ENCODE assay signal across 18 mouse cellular contexts in genomic region chr4:134068793-134069580, GRCm38 (mm10). TPM values are rescaled to one million over a fixed set of nuclear protein-coding genes. Genes with fewer than 3 reads are reported as not detected.
"Had no signal": no experiment of that assay in that cellular context is flagged by ENCODE, and none has a peak within 500 bp of the region (broad histone marks: within the 10 kb centered on the region; RNA-seq: fewer than 3 reads in every experiment).

No protein-coding gene starts in this region.

- H3K36me3 ChIP-seq: limb, embryonic 13.5 days; midbrain, embryonic 12.5 days had no signal

- H3K4me1 ChIP-seq: limb, embryonic 13.5 days; midbrain, embryonic 12.5 days had no signal

- H3K9ac ChIP-seq: limb, embryonic 13.5 days; liver, embryonic 14.5 days; midbrain, embryonic 12.5 days had no signal

- DNase-seq: kidney, adult 9 months; kidney, postnatal 4 days; left cerebral cortex, postnatal 4 days; lung, adult 18-20 months; right cerebral cortex, postnatal 25 days; spleen, adult 18-20 months; thymus, adult 2 months; thymus, postnatal 25 days had no signal

- H3K9me3 ChIP-seq: limb, embryonic 13.5 days; midbrain, embryonic 12.5 days had no signal

- H3K27ac ChIP-seq: kidney, postnatal 0 days; layer of hippocampus, adult 2 months; limb, embryonic 13.5 days; liver, embryonic 14.5 days; midbrain, embryonic 12.5 days had no signal

- H3K4me3 ChIP-seq: layer of hippocampus, adult 2 months; limb, embryonic 13.5 days; midbrain, embryonic 12.5 days had no signal

- H3K4me2 ChIP-seq: limb, embryonic 13.5 days; midbrain, embryonic 12.5 days had no signal

RNA-seq across cellular contexts. Expression of gene Zfp683, which starts 15.3 kb away (rescaled TPM):
- polyA plus RNA-seq: intestine, embryonic 14.5 days; kidney, postnatal 0 days; limb, embryonic 13.5 days; lung, embryonic 16.5 days; midbrain, embryonic 12.5 days; midbrain, postnatal 0 days; neural tube, embryonic 14.5 days had no signal

RNA-seq across cellular contexts. Expression of gene Lin28a, which starts 50.3 kb away (rescaled TPM):
- polyA plus RNA-seq: kidney, postnatal 0 days; liver, adult 2 months; lung, embryonic 16.5 days had no signal
